Mouse (Mus musculus) heart, postnatal 0 days (tissue): ENCODE results near the gene Hc.

Source experiments
- CTCF ChIP-seq: IDR thresholded peaks from 2 replicates; pipeline ENCODE4 v1.5.1; 2016; ENCODE audit warnings: antibody characterized with exemption, control low read depth, low read depth
- EP300 ChIP-seq: IDR thresholded peaks from 2 replicates; pipeline ENCODE4 v1.6.1; 2016; ENCODE audit warnings: antibody characterized with exemption, low read depth

DNA sequence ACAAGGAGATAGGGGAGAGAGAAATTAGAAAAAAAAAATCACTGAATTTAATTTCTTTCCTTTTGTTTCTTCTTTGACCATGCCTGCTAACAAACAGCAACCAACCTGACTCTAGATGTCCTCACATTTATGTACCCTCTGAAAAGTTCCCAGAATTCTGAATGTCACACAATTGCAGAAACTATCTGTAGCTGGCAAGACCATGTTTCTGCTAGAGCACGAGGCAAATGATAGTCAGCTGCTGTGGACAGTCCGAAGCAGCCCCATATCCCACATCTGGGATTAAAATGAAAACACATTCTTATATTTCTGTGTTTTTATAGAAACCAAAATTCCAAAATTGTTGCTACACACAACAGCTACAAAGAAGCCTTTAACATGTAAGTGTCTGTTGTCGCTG is 40.2 kb upstream of the Hc start, which contains the start of gene AI182371:
- TF ChIP-seq CTCF (no peak), EP300 (no peak)
